Mouse (Mus musculus) neutrophil, adult 83 days (primary cell): ENCODE measurements around the gene Ercc2. TPM values are rescaled to one million over a fixed set of nuclear protein-coding genes. Genes with fewer than 3 reads are reported as not detected.

Experiments used
- total RNA-seq, 2 experiments: library from RNA; stranded (reverse); gene quantifications; one replicate each; pipeline ENCODE4 v1.2.4; 2023

The Ercc2 gene
- 10 to 100 TPM; 13.2 to 23.6 TPM for total RNA-seq

DNA sequence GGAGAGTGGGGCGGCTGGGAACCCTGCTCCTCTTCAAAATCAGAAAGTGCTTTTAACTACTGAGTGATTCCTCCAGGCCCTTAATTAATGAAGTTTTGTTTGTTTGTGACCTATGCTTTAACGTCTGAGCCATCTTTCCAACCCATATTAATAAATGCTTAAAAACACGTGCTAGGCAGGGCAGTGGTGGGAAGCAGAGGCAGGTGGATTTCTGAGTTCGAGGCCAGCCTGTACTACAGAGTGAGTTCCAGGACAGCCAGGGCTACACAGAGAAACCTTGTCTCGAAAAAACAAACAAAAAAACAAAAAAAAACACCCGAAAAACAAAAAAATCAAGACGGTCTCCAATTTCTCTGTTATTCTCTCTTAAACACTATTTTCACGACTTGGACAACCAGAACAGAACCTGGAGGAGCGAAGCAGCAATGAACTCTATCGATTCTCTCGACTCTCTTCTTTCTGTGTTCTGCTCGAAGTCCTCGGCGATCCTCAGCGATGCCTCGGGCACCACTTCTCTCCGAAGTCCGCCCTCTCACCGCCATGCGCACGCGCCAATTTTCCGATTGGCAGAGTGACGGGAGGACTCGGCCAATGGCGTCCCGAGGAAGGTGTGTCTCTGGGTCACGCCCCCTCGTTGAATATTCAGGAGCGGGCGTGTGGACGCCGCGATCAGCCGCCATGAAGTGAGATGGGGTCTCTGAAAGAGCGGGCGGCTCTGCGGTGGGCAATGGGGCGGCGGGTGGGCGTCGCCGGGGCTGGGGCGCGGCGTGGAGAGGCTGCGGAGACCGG is at the start of gene Ercc2:
Gene Ercc2 (plus strand): TSS at position 634 of the 789 bp plus-strand sequence.

DNA sequence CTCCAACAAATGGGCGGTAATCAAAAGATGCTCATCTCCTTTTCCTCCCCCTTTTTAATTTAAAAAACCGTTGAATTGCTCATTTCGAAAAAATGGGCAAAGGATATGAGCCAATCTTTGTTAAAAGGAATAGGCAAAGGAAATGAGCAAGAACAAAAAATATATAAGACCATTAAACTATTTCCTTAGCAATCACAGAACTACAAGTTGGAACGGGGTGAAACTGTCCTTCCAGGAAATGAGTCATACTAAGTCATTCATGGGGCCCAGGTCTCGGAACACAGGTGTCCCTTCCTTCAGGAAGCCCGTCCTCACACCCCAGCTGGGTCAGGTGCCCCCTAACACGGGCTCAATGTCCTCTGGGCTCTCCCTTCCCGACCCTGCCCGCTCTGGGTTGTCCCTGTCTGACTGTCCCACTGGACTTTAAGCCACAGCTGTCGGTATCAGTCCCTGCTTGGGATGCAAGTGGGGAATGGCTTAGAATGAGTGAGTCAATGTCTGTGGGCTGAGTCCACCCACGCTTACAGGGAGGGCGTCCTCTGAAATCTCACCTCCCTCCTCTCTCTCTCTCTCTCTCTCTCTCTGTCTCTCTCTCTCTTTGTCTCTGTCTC is 37.5 kb upstream of the Ercc2 start, which contains the start of gene Ercc1:
Gene Ercc1 (plus strand): TSS at position 542 of the 611 bp plus-strand sequence.

DNA sequence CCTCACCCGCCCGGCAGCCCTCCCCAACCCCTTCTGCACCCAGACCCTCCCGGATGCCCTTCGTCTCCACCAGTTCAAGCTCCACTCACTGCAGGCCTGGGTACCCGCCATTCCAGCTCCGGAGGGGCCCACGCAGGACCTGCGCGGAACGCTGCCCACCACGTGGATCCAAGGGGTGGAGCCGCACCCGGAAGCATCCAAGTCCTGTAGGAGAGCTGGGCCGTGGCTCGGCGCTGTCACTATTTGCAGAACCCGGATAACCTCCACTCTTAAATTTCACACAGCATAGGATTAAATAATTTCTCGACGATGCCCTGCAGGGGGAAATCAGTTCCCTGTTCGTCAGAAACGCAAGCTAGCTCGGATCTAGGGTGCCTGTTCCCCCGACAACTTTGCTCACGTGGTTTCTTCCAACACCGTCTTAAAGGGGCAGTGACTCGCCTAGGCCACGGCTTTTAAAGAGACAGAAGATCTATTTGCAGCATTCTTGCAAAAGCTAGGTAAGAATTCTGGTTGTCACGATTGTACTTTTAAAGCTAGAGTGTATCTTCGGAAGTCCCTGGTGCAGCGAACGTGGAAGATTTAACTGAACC is 22.4 kb upstream of the Ercc2 start, which contains the start of the genes Cd3eap and Ppp1r13l:
Gene Cd3eap (minus strand): TSS at position 185 of the 593 bp plus-strand sequence.
Gene Ppp1r13l (plus strand): TSS at position 451 of the 593 bp plus-strand sequence.

DNA sequence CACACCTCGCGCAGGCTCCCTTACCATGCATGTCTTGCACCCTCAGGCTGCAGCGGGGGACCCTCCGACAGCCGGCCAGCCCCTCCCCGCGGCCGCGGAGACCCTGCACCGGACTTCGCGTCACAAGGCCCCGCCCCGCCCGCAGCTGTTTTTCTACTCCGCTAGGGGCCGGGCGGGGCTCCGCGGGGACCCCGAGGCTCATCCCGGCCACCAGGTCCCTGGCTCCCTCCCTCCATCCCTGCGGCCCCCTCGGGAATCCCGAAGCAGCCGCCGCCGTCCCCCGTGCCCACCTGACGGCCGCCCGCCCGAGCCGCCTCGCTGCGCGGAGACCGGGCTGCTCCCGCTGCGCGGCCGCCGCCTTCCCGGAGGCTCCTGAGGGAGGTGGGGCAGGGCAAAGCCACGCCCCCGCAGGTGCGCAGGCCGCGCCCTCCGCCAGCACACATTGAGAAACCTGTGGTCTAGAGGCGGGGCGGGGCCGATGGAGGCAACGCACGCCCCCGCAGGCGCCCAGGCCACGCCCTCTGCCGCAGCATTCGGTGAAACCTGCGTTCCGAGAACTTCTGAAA is 22.0 kb downstream of the Ercc2 start, which contains the start of gene Klc3:
Gene Klc3 (minus strand): TSS at position 374 of the 566 bp plus-strand sequence.

DNA sequence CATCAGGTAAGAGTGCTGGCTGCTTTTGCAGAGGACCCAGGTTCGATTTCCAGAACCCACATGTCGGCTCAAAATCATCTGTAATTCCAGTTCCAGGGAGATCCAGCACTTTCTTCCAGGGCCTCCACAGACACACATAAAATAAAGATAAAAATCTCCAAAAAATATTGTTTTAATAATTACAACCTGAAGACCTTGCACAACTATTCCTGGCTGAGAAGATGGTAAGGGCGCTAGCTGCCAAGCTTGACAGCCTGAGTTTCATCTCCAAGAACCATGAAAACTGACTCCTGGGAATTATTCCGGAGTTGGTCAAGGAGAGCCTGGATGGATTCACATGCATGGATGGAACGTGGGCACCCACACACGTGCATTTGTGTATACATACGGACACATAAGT is 22.7 kb downstream of the Ercc2 start, which contains the start of gene Ckm:
Gene Ckm (plus strand): TSS at position 301 of the 400 bp plus-strand sequence.

Other genes with a start within 250 kb of the Ercc2 start
- 10 to 100 TPM; 10.4 to 10.8 TPM for gene Qpctl, start 232.7 kb upstream of the Ercc2 start, total RNA-seq
- 10 to 100 TPM; 44.8 to 49.2 TPM for gene Snrpd2, start 232.3 kb upstream of the Ercc2 start, total RNA-seq
- not detected for gene Gipr, start 215.9 kb upstream of the Ercc2 start, total RNA-seq
- 10 to 100 TPM; 59.9 to 73.3 TPM for gene Eml2, start 205.6 kb upstream of the Ercc2 start, total RNA-seq
- gene Gpr4, start 169.5 kb upstream of the Ercc2 start, total RNA-seq, result not detected
- 10 to 100 TPM; 22.5 to 24.0 TPM for gene Opa3, start 153.7 kb upstream of the Ercc2 start, total RNA-seq
- 100 to 1,000 TPM; 586 to 605 TPM for gene Vasp, start 110.2 kb upstream of the Ercc2 start, total RNA-seq
- gene Ppm1n, start 101.9 kb upstream of the Ercc2 start, total RNA-seq, result 1 to 10 TPM in 1 of 2 experiments, not detected in 1; 2.1 TPM
- not detected for gene Rtn2, start 99.4 kb upstream of the Ercc2 start, total RNA-seq
- 1,000 to 10,000 TPM; 1,994 to 3,359 TPM for gene Fosb, start 72.0 kb upstream of the Ercc2 start, total RNA-seq
- gene Ercc1, start 37.2 kb upstream of the Ercc2 start, total RNA-seq, result 10 to 100 TPM; 16.8 to 19.7 TPM
- 1 to 10 TPM; 5.5 to 5.8 TPM for gene Cd3eap, start 22.5 kb upstream of the Ercc2 start, total RNA-seq
- gene Ppp1r13l, start 22.3 kb upstream of the Ercc2 start, total RNA-seq, result 1 to 10 TPM; 2.9 to 5.6 TPM
- not detected for gene Klc3, start 22.1 kb downstream of the Ercc2 start, total RNA-seq
- gene Ckm, start 22.8 kb downstream of the Ercc2 start, total RNA-seq, result 1 to 10 TPM; 3.4 to 4.7 TPM
- 10 to 100 TPM; 26.4 to 28.6 TPM for gene Mark4, start 76.8 kb downstream of the Ercc2 start, total RNA-seq
- under 1 TPM; 0.24 to 0.35 TPM for gene Exoc3l2, start 81.3 kb downstream of the Ercc2 start, total RNA-seq
- gene Bloc1s3, start 126.4 kb downstream of the Ercc2 start, total RNA-seq, result 1 to 10 TPM; 7.4 to 7.9 TPM
- gene Trappc6a, start 126.4 kb downstream of the Ercc2 start, total RNA-seq, result 10 to 100 TPM; 22.1 to 24.5 TPM
- not detected for gene Nkpd1, start 135.8 kb downstream of the Ercc2 start, total RNA-seq
- gene Ppp1r37, start 181.1 kb downstream of the Ercc2 start, total RNA-seq, result 10 to 100 TPM; 31.9 to 36.5 TPM
- gene Zfp296, start 195.3 kb downstream of the Ercc2 start, total RNA-seq, result 1 to 10 TPM; 3.0 to 3.5 TPM
- gene Gemin7, start 195.6 kb downstream of the Ercc2 start, total RNA-seq, result 10 to 100 TPM; 53.1 to 56.2 TPM
- 10 to 100 TPM; 51.8 to 52.1 TPM for gene Clasrp, start 222.5 kb downstream of the Ercc2 start, total RNA-seq
- gene Relb, start 247.4 kb downstream of the Ercc2 start, total RNA-seq, result 10 to 100 TPM; 13.5 to 14.1 TPM